In the genomic region with DNA sequence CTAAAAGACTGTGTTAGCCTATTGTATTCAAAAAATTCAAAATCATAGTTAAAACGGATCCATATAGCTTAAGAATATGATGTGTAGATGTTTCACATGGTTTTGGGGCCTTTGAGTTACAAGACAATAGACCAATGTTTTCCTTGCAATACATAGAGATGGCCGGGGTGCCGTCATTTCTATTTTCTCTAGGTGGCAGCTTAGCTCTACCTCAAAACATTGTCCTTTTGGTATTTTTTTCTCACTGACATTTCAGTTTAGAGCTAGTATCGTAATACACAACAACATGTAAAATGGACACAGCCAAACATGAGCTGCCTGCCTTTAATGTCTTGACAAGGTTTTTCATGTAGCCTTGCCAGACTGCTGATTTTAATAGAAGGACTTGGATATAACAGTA, we compare ENCODE assay signal across 16 mouse cellular contexts.
A peak's percentile ranks its signal among the peaks of the same experiment; 100 is the strongest.
DNase-seq lines count a peak whose midpoint lies in the region; ATAC-seq and TF ChIP-seq lines count a peak whose summit lies in the region.
"Had no signal": no experiment of that assay in that cellular context is flagged by ENCODE, and none has a peak within 500 bp of the region (broad histone marks: within the 10 kb centered on the region; RNA-seq: fewer than 3 reads in every experiment).

No protein-coding gene starts in this region.

- H3K9ac ChIP-seq in kidney, postnatal 0 days (ENCODE audit: low read depth, low read length) = no peak overlapping the region
- no peak overlapping the region for H3K9ac ChIP-seq in heart, embryonic 11.5 days (ENCODE audit: low read depth, low read length)
- H3K9ac ChIP-seq: forebrain, embryonic 13.5 days had no signal

- no peak overlapping the region for H3K27ac ChIP-seq in kidney, postnatal 0 days
- no peak overlapping the region for H3K27ac ChIP-seq in cortical plate, adult 2 months (ENCODE audit: insufficient read depth, low read length)
- H3K27ac ChIP-seq in heart, embryonic 11.5 days (ENCODE audit: low read depth, low read length) = no peak overlapping the region
- H3K27ac ChIP-seq in midbrain, embryonic 10.5 days (replicated peaks) = no peak overlapping the region
- H3K27ac ChIP-seq: forebrain, embryonic 13.5 days; heart, adult 2 months had no signal

- no peaks in the 10 kb centered on the region for H3K4me1 ChIP-seq in kidney, postnatal 0 days (replicated peaks; ENCODE audit: insufficient read depth, low read length)
- H3K4me1 ChIP-seq in cortical plate, adult 2 months (ENCODE audit: control insufficient read depth, insufficient read depth, low read length) = no peaks in the 10 kb centered on the region
- H3K4me1 ChIP-seq in heart, embryonic 11.5 days (ENCODE audit: control insufficient read depth, insufficient read depth, low read length) = no peaks in the 10 kb centered on the region
- no peaks in the 10 kb centered on the region for H3K4me1 ChIP-seq in midbrain, embryonic 10.5 days
- H3K4me1 ChIP-seq: forebrain, embryonic 13.5 days had no signal

- no peaks in the 10 kb centered on the region for H3K36me3 ChIP-seq in kidney, postnatal 0 days (ENCODE audit: insufficient read depth, low read length)
- no peaks in the 10 kb centered on the region for H3K36me3 ChIP-seq in heart, embryonic 11.5 days (ENCODE audit: control insufficient read depth, insufficient read depth, low read length)
- H3K36me3 ChIP-seq in midbrain, embryonic 10.5 days = no peaks in the 10 kb centered on the region

- WGBS in kidney, postnatal 0 days = 81% methylated on average over 4 of the region's 4 CpGs
- 81% methylated on average over 4 of the region's 4 CpGs for WGBS in heart, embryonic 11.5 days (ENCODE audit: insufficient replicate concordance)
- WGBS in midbrain, embryonic 10.5 days = 89% methylated on average over 4 of the region's 4 CpGs

- in situ Hi-C loops in Patski (cut with MboI; ENCODE audit: low pct_unique_long_range_greater_than_20kb) = no loop called here

- H3K4me3 ChIP-seq in kidney, postnatal 0 days (replicated peaks; ENCODE audit: low read depth, low read length) = no peak overlapping the region
- no peak overlapping the region for H3K4me3 ChIP-seq in cortical plate, adult 2 months (ENCODE audit: insufficient read depth, low read length)
- no peak overlapping the region for H3K4me3 ChIP-seq in heart, embryonic 11.5 days (ENCODE audit: low read depth, low read length)
- H3K4me3 ChIP-seq in midbrain, embryonic 10.5 days = no peak overlapping the region
- H3K4me3 ChIP-seq: forebrain, embryonic 13.5 days; heart, adult 2 months had no signal

- ATAC-seq in kidney, postnatal 0 days (replicated peaks; ENCODE audit: low FRiP score, low read depth) = no peak
- peak; percentile 51 for ATAC-seq in Patski
- ATAC-seq in heart, embryonic 11.5 days (replicated peaks; ENCODE audit: insufficient number of reproducible peaks, low FRiP score, low TSS enrichment) = no peak
- ATAC-seq: activated CD4-positive, CD25-positive, alpha-beta regulatory T cell, adult 4 months; forebrain, embryonic 13.5 days; midbrain, embryonic 16.5 days had no signal

- POLR2A ChIA-PET in Patski (lab: Charles Lee) = no interaction called here

- CTCF ChIA-PET in Patski (lab: Charles Lee) = interaction anchor here (1.0 to 1.5 kb wide), 4 partner anchors 10 to 288 kb away, joined by 4 to 6 read pairs (median 5); no protein-coding TSS in a partner anchor

- no peak for TF ChIP-seq POLR2A in cortical plate, adult 2 months (IDR thresholded peaks at IDR 0.05; ENCODE audit: extremely low read depth, insufficient read depth, low read length)

- DNase-seq in kidney, postnatal 0 days (ENCODE audit: low spot score) = peak; percentile 20
- no peak for DNase-seq in kidney, adult 18-20 months
- peak; percentile 2 for DNase-seq in Patski (ENCODE audit: low read depth, low spot score)
- peak; percentile 48 to 59 for DNase-seq in right cerebral cortex, adult 2 months (ENCODE audit: low spot score in 2 of 2)
- DNase-seq in midbrain, embryonic 10.5 days (ENCODE audit: low spot score) = no peak
- no peak for DNase-seq in spleen, postnatal 10 days (ENCODE audit: low spot score in 2 of 2)
- DNase-seq: cerebellum, adult 11-12 months; heart, adult 2 months; liver; lung, postnatal 14 days; thymus, postnatal 14 days had no signal

- H3K27me3 ChIP-seq in kidney, postnatal 0 days (ENCODE audit: insufficient read depth, low read length) = no peaks in the 10 kb centered on the region
- H3K27me3 ChIP-seq in Patski = peaks cover 4% of the 10 kb centered on the region
- no peaks in the 10 kb centered on the region for H3K27me3 ChIP-seq in heart, embryonic 11.5 days (ENCODE audit: control insufficient read depth, insufficient read depth, low read length)
- no peaks in the 10 kb centered on the region for H3K27me3 ChIP-seq in midbrain, embryonic 10.5 days (ENCODE audit: low read depth, poor library complexity, severe bottlenecking)
- H3K27me3 ChIP-seq: forebrain, embryonic 13.5 days had no signal

- TF ChIP-seq CTCF in kidney, postnatal 0 days (IDR thresholded peaks at IDR 0.05; ENCODE audit: low read depth) = peak; percentile 49
- peak; percentile 44 for TF ChIP-seq CTCF in Patski (IDR thresholded peaks at IDR 0.05)
- peak; percentile 29; the same call in 1 of the 2 replicates for TF ChIP-seq CTCF in cortical plate, adult 2 months (IDR thresholded peaks at IDR 0.05; ENCODE audit: extremely low read depth, insufficient read depth, low read length)

- no peaks in the 10 kb centered on the region for H3K9me3 ChIP-seq in kidney, postnatal 0 days (replicated peaks; ENCODE audit: low read length)
- H3K9me3 ChIP-seq in heart, embryonic 11.5 days (replicated peaks; ENCODE audit: control insufficient read depth, low read length) = no peaks in the 10 kb centered on the region
- no peaks in the 10 kb centered on the region for H3K9me3 ChIP-seq in midbrain, embryonic 10.5 days (replicated peaks)
- H3K9me3 ChIP-seq: forebrain, embryonic 13.5 days had no signal

- no peak overlapping the region for H3K4me2 ChIP-seq in kidney, postnatal 0 days (ENCODE audit: low read length)
- H3K4me2 ChIP-seq in heart, embryonic 11.5 days = no peak overlapping the region
- H3K4me2 ChIP-seq: forebrain, embryonic 13.5 days had no signal

Comparison
In these comparisons a context has a peak if more than half of its experiments do, and no peak if none do; other contexts are left out.
1. DNase-seq: peak in kidney, postnatal 0 days (single experiment), Patski (single experiment) and right cerebral cortex, adult 2 months (2 of 2); none in kidney, adult 18-20 months (single experiment), midbrain, embryonic 10.5 days (single experiment) and spleen, postnatal 10 days (0 of 2).
2. Peak in every context shown above with its lines, with median percentiles within 50 percentile points of each other: CTCF ChIP-seq.